Mouse (Mus musculus) liver, embryonic 13.5 days (tissue): Measurements from ENCODE around the gene Abhd18. TPM values are rescaled to one million over a fixed set of nuclear protein-coding genes. Genes with fewer than 3 reads are reported as not detected.

ENCODE experiments used
- ATAC-seq: fragments of 200-750 bp; cut with Nextera tagmentation; 2 replicates; pipeline ENCODE4 v1.8.0; 2017; ENCODE audit warnings: low read depth, mild to moderate bottlenecking, moderate number of reproducible peaks, moderate library complexity
- DNase-seq: peaks from one replicate; pipeline ENCODE4 v3.0.0; 2022
- H3K27ac ChIP-seq: fragments of 300-500 bp; sonication (generic); 2 replicates; pipeline ENCODE4 v1.5.1; 2015; ENCODE audit warnings: moderate library complexity, mild to moderate bottlenecking, inconsistent platforms
- H3K27me3 ChIP-seq: fragments of 300-500 bp; sonication (generic); 2 replicates; pipeline ENCODE4 v1.6.1; 2015; ENCODE audit warnings: mild to moderate bottlenecking, inconsistent platforms
- H3K36me3 ChIP-seq: fragments of 300-500 bp; sonication (generic); 2 replicates; pipeline ENCODE4 v1.6.1; 2015; ENCODE audit warnings: mild to moderate bottlenecking, inconsistent platforms
- H3K4me1 ChIP-seq: fragments of 300-500 bp; sonication (generic); replicated peaks from 2 replicates; pipeline ENCODE4 v1.6.1; 2015; ENCODE audit warnings: inconsistent platforms
- H3K4me2 ChIP-seq: fragments of 300-500 bp; sonication (generic); 2 replicates; pipeline ENCODE4 v1.6.1; 2015; ENCODE audit warnings: inconsistent platforms, mild to moderate bottlenecking, moderate library complexity
- H3K4me3 ChIP-seq: fragments of 300-500 bp; sonication (generic); replicated peaks from 2 replicates; pipeline ENCODE4 v1.5.1; 2015; ENCODE audit warnings: mild to moderate bottlenecking, inconsistent platforms
- H3K9ac ChIP-seq: fragments of 300-500 bp; sonication (generic); 2 replicates; pipeline ENCODE4 v1.6.1; 2015; ENCODE audit warnings: mild to moderate bottlenecking, inconsistent platforms
- H3K9me3 ChIP-seq: fragments of 300-500 bp; sonication (generic); replicated peaks from 2 replicates; pipeline ENCODE4 v1.6.1; 2016; ENCODE audit warnings: inconsistent platforms
- WGBS: fragments of 180-500 bp; shearing (Covaris S2); methylation state at CpG from one replicate; pipeline ENCODE4 v1.1.7; 2015; ENCODE audit not compliant: insufficient replicate concordance; 5-methylcytosine and 5-hydroxymethylcytosine counted together
- polyA plus RNA-seq: library from polyadenylated mRNA; unstranded; fragments of >200 nt; fragmentation: Nextera tagmentation; extraction: Ambion mirVana; gene quantifications from 2 replicates; pipeline ENCODE4 v1.2.1, GENCODE M21; 2015

Abhd18 gene
- polyA plus RNA-seq, 1 experiment from 2014 or later: 3.2 TPM

- Histone ChIP-seq H3K27ac (peak overlapping the region; percentile 92; the same call in 1 of the 2 replicates), H3K9ac (peak overlapping the region; percentile 94), H3K4me3 (peak overlapping the region; percentile 91), H3K36me3 (no peaks in the 10 kb centered on the region), H3K9me3 (no peaks in the 10 kb centered on the region), H3K27me3 (peaks cover 13% of the 10 kb centered on the region), H3K4me1 (peaks cover 36% of the 10 kb centered on the region), H3K4me2 (peak overlapping the region; percentile 97)
- WGBS: 6% methylated on average over 7 of the region's 7 CpGs
- DNase-seq (peak; percentile 11), ATAC-seq (no peak)
Observed at GRCm38 (mm10) chr3:40951365-40951764, 104.6 kb downstream of the Abhd18 start.

GRCm38 (mm10) chr3:40952606-40953005 is 105.8 kb downstream of the Abhd18 start:
- H3K27me3 ChIP-seq: peaks cover 12% of the 10 kb centered on the region

GRCm38 (mm10) chr3:40954792-40955191 is 108.0 kb downstream of the Abhd18 start:
- Histone ChIP-seq H3K4me1 (peaks cover 29% of the 10 kb centered on the region), H3K4me3 (no peak overlapping the region), H3K36me3 (no peaks in the 10 kb centered on the region), H3K27ac (no peak overlapping the region), H3K4me2 (no peak overlapping the region), H3K9me3 (no peaks in the 10 kb centered on the region), H3K27me3 (no peaks in the 10 kb centered on the region), H3K9ac (no peak overlapping the region)
- no peak for ATAC-seq
- DNase-seq: no peak
- WGBS: 67% methylated on average over 1 of the region's 1 CpGs

More at GRCm38 (mm10) chr3:40952606-40953005, 105.8 kb downstream of the Abhd18 start:
- H3K9ac ChIP-seq: no peak overlapping the region; the same call in 1 of the 2 replicates
- H3K36me3 ChIP-seq: no peaks in the 10 kb centered on the region
- H3K27ac ChIP-seq: no peak overlapping the region
- no peak for ATAC-seq
- peaks cover 36% of the 10 kb centered on the region for H3K4me1 ChIP-seq
- no peak for DNase-seq
- H3K9me3 ChIP-seq: no peaks in the 10 kb centered on the region
- H3K4me3 ChIP-seq: no peak overlapping the region
- peak overlapping the region; percentile 97 for H3K4me2 ChIP-seq

- Histone ChIP-seq H3K4me2 (no peak overlapping the region), H3K27ac (no peak overlapping the region), H3K36me3 (no peaks in the 10 kb centered on the region), H3K9ac (no peak overlapping the region), H3K9me3 (no peaks in the 10 kb centered on the region), H3K4me3 (no peak overlapping the region), H3K4me1 (peaks cover 8% of the 10 kb centered on the region; the same call in 1 of the 2 replicates), H3K27me3 (no peaks in the 10 kb centered on the region)
- ATAC-seq (peak; percentile 39), DNase-seq (no peak)
Observed at GRCm38 (mm10) chr3:40958831-40959230, 112.1 kb downstream of the Abhd18 start.

- no peak for ATAC-seq
- peaks cover 4% of the 10 kb centered on the region for H3K4me1 ChIP-seq
- no peak overlapping the region for H3K4me3 ChIP-seq
- H3K9me3 ChIP-seq: no peaks in the 10 kb centered on the region
- no peak overlapping the region for H3K9ac ChIP-seq
- no peaks in the 10 kb centered on the region for H3K27me3 ChIP-seq
- H3K27ac ChIP-seq: no peak overlapping the region
- H3K4me2 ChIP-seq: no peak overlapping the region
- no peaks in the 10 kb centered on the region for H3K36me3 ChIP-seq
- DNase-seq: no peak
Observed at GRCm38 (mm10) chr3:40980758-40981157, 134.0 kb downstream of the Abhd18 start.

- 53% methylated on average over 5 of the region's 5 CpGs for WGBS
- H3K36me3 ChIP-seq: no peaks in the 10 kb centered on the region
Observed at GRCm38 (mm10) chr3:40987539-40987938, 140.8 kb downstream of the Abhd18 start.

More at GRCm38 (mm10) chr3:40987539-40987938, 140.8 kb downstream of the Abhd18 start:
- DNase-seq (no peak), ATAC-seq (no peak)
- H3K27me3 ChIP-seq: no peaks in the 10 kb centered on the region
- H3K9me3 ChIP-seq: no peaks in the 10 kb centered on the region
- no peak overlapping the region for H3K4me2 ChIP-seq
- no peak overlapping the region for H3K9ac ChIP-seq
- no peak overlapping the region for H3K4me3 ChIP-seq
- H3K4me1 ChIP-seq: 0 out of 2 replicates have a peak, but pooled peaks cover 4% of the 10 kb centered on the region
- H3K27ac ChIP-seq: no peak overlapping the region

Other genes with a start within 250 kb of the Abhd18 start
- 0.06 and 0.12 TPM in 2 replicates for gene Slc25a31, start 138.1 kb upstream of the Abhd18 start, polyA plus RNA-seq
- gene Hspa4l, start 102.5 kb upstream of the Abhd18 start, polyA plus RNA-seq: 20.4 and 25.5 TPM in 2 replicates
- 45.9 and 46.1 TPM in 2 replicates for gene Plk4, start 47.0 kb upstream of the Abhd18 start, polyA plus RNA-seq
- 3.9 and 5.0 TPM in 2 replicates for gene Mfsd8, start 84 bp upstream of the Abhd18 start, polyA plus RNA-seq
- 0.05 TPM in 1 of 2 replicates, not detected in the other for gene 1700034I23Rik, start 55.6 kb downstream of the Abhd18 start, polyA plus RNA-seq
- gene Larp1b, start 102.9 kb downstream of the Abhd18 start, polyA plus RNA-seq: 7.8 and 8.4 TPM in 2 replicates
- 20.1 and 22.2 TPM in 2 replicates for gene Pgrmc2, start 236.1 kb downstream of the Abhd18 start, polyA plus RNA-seq